Mouse (Mus musculus): ENCODE measurements at regions not wholly inside any gene's neighbourhood (a gene's known extent, or its start where the extent isn't known, plus 50 kb on each side); places are given as distances from the start of the nearest gene placed in this dataset.
A peak's percentile ranks its signal among the peaks of the same experiment; 100 is the strongest.

DNA sequence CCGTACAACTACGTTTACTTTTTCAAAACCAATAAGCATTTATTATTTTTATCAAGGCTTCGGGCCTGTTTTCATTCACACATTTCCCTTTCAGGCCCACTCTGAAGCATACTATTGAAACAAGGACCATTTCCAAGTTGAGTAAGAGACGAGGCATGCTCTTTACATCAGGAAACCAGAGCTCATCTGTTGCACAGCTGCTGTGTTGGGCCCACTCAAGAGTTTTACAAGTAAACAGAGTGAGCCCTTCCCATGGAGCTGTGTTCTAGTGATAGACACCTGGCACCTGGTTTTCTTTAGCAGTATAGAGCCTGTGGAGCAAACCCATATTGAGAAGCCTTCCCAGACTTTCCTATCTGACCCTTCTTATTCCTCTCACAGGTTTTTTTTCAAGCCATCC, 363.5 kb downstream of the Ptprc start:
- Histone ChIP-seq H3K27me3 (ENCODE audit: insufficient read depth, low read length) (no peaks in the 10 kb centered on the region), H3K36me3 (ENCODE audit: insufficient read depth, low read length) (no peaks in the 10 kb centered on the region), H3K9ac (replicated peaks; ENCODE audit: low read length, poor library complexity, severe bottlenecking) (no peak overlapping the region), H3K27ac (ENCODE audit: low read depth, low read length) (no peak overlapping the region), H3K4me1 (ENCODE audit: insufficient read depth, low read length) (no peaks in the 10 kb centered on the region), H3K4me3 (ENCODE audit: low read depth, low read length) (no peak overlapping the region), H3K4me2 (ENCODE audit: low read depth, low read length, poor library complexity, severe bottlenecking) (no peak overlapping the region), H3K9me3 (ENCODE audit: low read length) (no peaks in the 10 kb centered on the region)
- ATAC-seq (ENCODE audit: low FRiP score) = no peak
- no peak for TF ChIP-seq CTCF (IDR thresholded peaks at IDR 0.05)
- no peak for DNase-seq (ENCODE audit: low spot score)
- 93% methylated on average over 4 of the region's 4 CpGs for WGBS

- TF ChIP-seq CTCF (IDR thresholded peaks at IDR 0.05) = no peak
- H3K9ac ChIP-seq (replicated peaks; ENCODE audit: low read length, poor library complexity, severe bottlenecking) = no peak overlapping the region
- no peak overlapping the region for H3K4me2 ChIP-seq (ENCODE audit: low read depth, low read length, poor library complexity, severe bottlenecking)
- H3K4me3 ChIP-seq (ENCODE audit: low read depth, low read length) = no peak overlapping the region
- WGBS = 79% methylated on average over 8 of the region's 8 CpGs
- no peak for DNase-seq (ENCODE audit: low spot score)
- no peaks in the 10 kb centered on the region for H3K9me3 ChIP-seq (ENCODE audit: low read length)
- no peaks in the 10 kb centered on the region for H3K4me1 ChIP-seq (ENCODE audit: insufficient read depth, low read length)
- H3K27me3 ChIP-seq (ENCODE audit: insufficient read depth, low read length) = no peaks in the 10 kb centered on the region
- no peaks in the 10 kb centered on the region for H3K36me3 ChIP-seq (ENCODE audit: insufficient read depth, low read length)
- H3K27ac ChIP-seq (ENCODE audit: low read depth, low read length) = no peak overlapping the region
- ATAC-seq (ENCODE audit: low FRiP score) = no peak
Observed at GRCm38 (mm10) chr1:137806742-137807141, 368.8 kb downstream of the Ptprc start.

DNA sequence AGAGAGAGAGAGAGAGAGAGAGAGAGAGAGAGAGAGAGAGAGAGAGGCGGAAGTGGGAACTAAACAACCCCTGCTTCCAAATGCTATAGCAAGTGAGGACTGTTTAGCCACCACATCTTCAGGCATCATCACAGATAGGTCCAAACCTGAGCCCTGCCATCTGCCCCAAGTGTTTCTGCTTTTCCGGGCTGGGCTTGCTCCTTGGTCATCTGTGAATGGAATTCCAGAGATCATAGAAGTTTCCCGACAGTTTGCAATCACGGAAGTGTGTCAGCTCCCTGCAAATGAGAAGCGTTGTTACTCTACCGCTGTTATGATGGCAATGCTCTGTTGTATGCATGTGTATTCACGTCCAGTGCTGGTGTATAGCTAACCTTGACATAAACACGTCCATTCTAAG, 369.3 kb downstream of the Ptprc start:
- H3K4me3 ChIP-seq (ENCODE audit: low read depth, low read length) = no peak overlapping the region
- H3K27me3 ChIP-seq (ENCODE audit: insufficient read depth, low read length) = no peaks in the 10 kb centered on the region
- no peaks in the 10 kb centered on the region for H3K4me1 ChIP-seq (ENCODE audit: insufficient read depth, low read length)
- no peak overlapping the region for H3K4me2 ChIP-seq (ENCODE audit: low read depth, low read length, poor library complexity, severe bottlenecking)
- WGBS = 90% methylated on average over 8 of the region's 8 CpGs
- no peak overlapping the region for H3K9ac ChIP-seq (replicated peaks; ENCODE audit: low read length, poor library complexity, severe bottlenecking)
- H3K9me3 ChIP-seq (ENCODE audit: low read length) = no peaks in the 10 kb centered on the region
- no peaks in the 10 kb centered on the region for H3K36me3 ChIP-seq (ENCODE audit: insufficient read depth, low read length)
- no peak for DNase-seq (ENCODE audit: low spot score)
- no peak for ATAC-seq (ENCODE audit: low FRiP score)
- H3K27ac ChIP-seq (ENCODE audit: low read depth, low read length) = no peak overlapping the region
- TF ChIP-seq CTCF (IDR thresholded peaks at IDR 0.05) = no peak

DNA sequence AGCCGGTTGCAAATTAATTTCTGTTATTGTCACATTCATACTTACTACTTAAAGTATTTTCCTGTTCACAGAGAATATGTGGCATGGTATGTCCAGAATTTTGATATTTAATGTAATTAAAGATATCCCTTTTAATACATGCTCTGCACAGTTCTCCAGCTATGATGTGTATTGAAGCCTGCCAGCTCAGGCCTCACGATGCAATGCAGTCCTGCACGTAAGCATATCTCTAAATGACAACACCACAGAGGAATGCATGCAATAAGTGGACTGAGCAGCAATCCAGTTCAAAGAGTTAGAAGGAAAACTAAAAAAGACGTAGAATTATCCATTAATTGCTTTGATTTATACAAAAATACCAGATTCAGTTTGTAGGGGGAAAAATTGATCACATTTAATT, 373.4 kb downstream of the Ptprc start:
- H3K36me3 ChIP-seq (ENCODE audit: insufficient read depth, low read length) = no peaks in the 10 kb centered on the region
- H3K9me3 ChIP-seq (ENCODE audit: low read length) = no peaks in the 10 kb centered on the region
- H3K4me2 ChIP-seq (ENCODE audit: low read depth, low read length, poor library complexity, severe bottlenecking) = no peak overlapping the region
- TF ChIP-seq CTCF (IDR thresholded peaks at IDR 0.05) = no peak
- H3K27me3 ChIP-seq (ENCODE audit: insufficient read depth, low read length) = no peaks in the 10 kb centered on the region
- ATAC-seq (ENCODE audit: low FRiP score) (no peak), DNase-seq (ENCODE audit: low spot score) (no peak)
- H3K4me1 ChIP-seq (ENCODE audit: insufficient read depth, low read length) = no peaks in the 10 kb centered on the region
- 83% methylated on average over 4 of the region's 4 CpGs for WGBS
- no peak overlapping the region for H3K4me3 ChIP-seq (ENCODE audit: low read depth, low read length)
- H3K9ac ChIP-seq (replicated peaks; ENCODE audit: low read length, poor library complexity, severe bottlenecking) = no peak overlapping the region
- H3K27ac ChIP-seq (ENCODE audit: low read depth, low read length) = no peak overlapping the region

- DNase-seq (ENCODE audit: low spot score) (no peak), ATAC-seq (ENCODE audit: low FRiP score) (no peak)
- Histone ChIP-seq H3K36me3 (ENCODE audit: insufficient read depth, low read length) (no peaks in the 10 kb centered on the region), H3K9me3 (ENCODE audit: low read length) (no peaks in the 10 kb centered on the region), H3K9ac (replicated peaks; ENCODE audit: low read length, poor library complexity, severe bottlenecking) (no peak overlapping the region), H3K4me3 (ENCODE audit: low read depth, low read length) (no peak overlapping the region), H3K4me2 (ENCODE audit: low read depth, low read length, poor library complexity, severe bottlenecking) (no peak overlapping the region), H3K27me3 (ENCODE audit: insufficient read depth, low read length) (no peaks in the 10 kb centered on the region), H3K27ac (ENCODE audit: low read depth, low read length) (no peak overlapping the region), H3K4me1 (ENCODE audit: insufficient read depth, low read length) (no peaks in the 10 kb centered on the region)
- 79% methylated on average over 2 of the region's 2 CpGs for WGBS
- no peak for TF ChIP-seq CTCF (IDR thresholded peaks at IDR 0.05)
Observed at GRCm38 (mm10) chr1:137800752-137801151, 374.8 kb downstream of the Ptprc start.

GRCm38 (mm10) chr1:137788789-137789188, 386.7 kb downstream of the Ptprc start:
- no peak overlapping the region for H3K9ac ChIP-seq (replicated peaks; ENCODE audit: low read length, poor library complexity, severe bottlenecking)
- no peaks in the 10 kb centered on the region for H3K36me3 ChIP-seq (ENCODE audit: insufficient read depth, low read length)
- no peak overlapping the region for H3K27ac ChIP-seq (ENCODE audit: low read depth, low read length)
- H3K4me2 ChIP-seq (ENCODE audit: low read depth, low read length, poor library complexity, severe bottlenecking) = no peak overlapping the region
- H3K4me3 ChIP-seq (ENCODE audit: low read depth, low read length) = no peak overlapping the region
- no peaks in the 10 kb centered on the region for H3K27me3 ChIP-seq (ENCODE audit: insufficient read depth, low read length)
- no peaks in the 10 kb centered on the region for H3K4me1 ChIP-seq (ENCODE audit: insufficient read depth, low read length)
- DNase-seq (ENCODE audit: low spot score) (no peak), ATAC-seq (ENCODE audit: low FRiP score) (no peak)
- H3K9me3 ChIP-seq (ENCODE audit: low read length) = no peaks in the 10 kb centered on the region
- no peak for TF ChIP-seq CTCF (IDR thresholded peaks at IDR 0.05)
- WGBS = 85% methylated on average over 3 of the region's 3 CpGs

DNA sequence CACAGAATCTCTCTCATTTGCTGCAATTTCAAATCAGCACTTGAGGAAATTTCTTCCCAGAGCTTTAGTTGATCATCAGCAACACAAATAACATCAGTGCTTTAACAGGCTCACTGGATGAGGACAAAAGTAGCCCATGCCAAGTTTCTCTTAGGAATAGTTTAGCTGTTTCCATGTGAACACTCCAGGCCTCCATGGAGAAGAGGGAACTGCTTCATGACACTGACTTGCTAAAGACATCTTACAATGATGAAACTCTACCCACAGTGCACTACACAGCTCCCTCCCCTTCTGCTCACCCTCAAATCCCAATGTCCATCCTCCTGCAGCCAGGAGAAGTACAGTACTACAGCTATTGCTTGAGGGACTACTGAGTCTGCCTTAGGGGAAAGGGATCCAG, 388.9 kb downstream of the Ptprc start:
- Histone ChIP-seq H3K4me1 (ENCODE audit: insufficient read depth, low read length) (no peaks in the 10 kb centered on the region), H3K9me3 (ENCODE audit: low read length) (no peaks in the 10 kb centered on the region), H3K9ac (replicated peaks; ENCODE audit: low read length, poor library complexity, severe bottlenecking) (no peak overlapping the region), H3K27ac (ENCODE audit: low read depth, low read length) (no peak overlapping the region), H3K36me3 (ENCODE audit: insufficient read depth, low read length) (no peaks in the 10 kb centered on the region), H3K4me2 (ENCODE audit: low read depth, low read length, poor library complexity, severe bottlenecking) (no peak overlapping the region), H3K27me3 (ENCODE audit: insufficient read depth, low read length) (no peaks in the 10 kb centered on the region), H3K4me3 (ENCODE audit: low read depth, low read length) (no peak overlapping the region)
- TF ChIP-seq CTCF (IDR thresholded peaks at IDR 0.05) = no peak
- no peak for ATAC-seq (ENCODE audit: low FRiP score)
- peak; percentile 56 for DNase-seq (ENCODE audit: low spot score)
